Mouse (Mus musculus) intestine, postnatal 0 days (tissue): ENCODE measurements around the gene Gpr132. TPM values are rescaled to one million over a fixed set of nuclear protein-coding genes. Genes with fewer than 3 reads are reported as not detected.

Source experiments
- ATAC-seq: fragments of 200-750 bp; cut with Nextera tagmentation; 2 replicates; pipeline ENCODE4 v1.8.0; 2017; ENCODE audit warnings: mild to moderate bottlenecking, moderate TSS enrichment, moderate library complexity
- H3K27ac ChIP-seq: fragments of 300-500 bp; sonication (generic); 2 replicates; pipeline ENCODE4 v1.5.1; 2014; ENCODE audit warnings: mild to moderate bottlenecking, low read depth, low read length, moderate library complexity
- H3K27me3 ChIP-seq: fragments of 300-500 bp; sonication (generic); replicated peaks from 2 replicates; pipeline ENCODE4 v1.6.1; 2014; ENCODE audit warnings: low read length, mixed read lengths; ENCODE audit not compliant: control insufficient read depth, insufficient read depth
- H3K36me3 ChIP-seq: fragments of 300-500 bp; sonication (generic); 2 replicates; pipeline ENCODE4 v1.6.1; 2014; ENCODE audit warnings: mild to moderate bottlenecking, moderate library complexity; ENCODE audit not compliant: control insufficient read depth, insufficient read depth
- H3K4me1 ChIP-seq: fragments of 300-500 bp; sonication (generic); replicated peaks from 2 replicates; pipeline ENCODE4 v1.6.1; 2014; ENCODE audit warnings: antibody characterized with exemption, low read length, mixed read lengths; ENCODE audit not compliant: control insufficient read depth, insufficient read depth
- H3K4me2 ChIP-seq: fragments of 300-500 bp; sonication (generic); replicated peaks from 2 replicates; pipeline ENCODE4 v1.6.1; 2014; ENCODE audit warnings: low read depth, mild to moderate bottlenecking, moderate library complexity
- H3K4me3 ChIP-seq: fragments of 300-500 bp; sonication (generic); 2 replicates; pipeline ENCODE4 v1.5.1; 2014; ENCODE audit warnings: low read depth, low read length
- H3K9ac ChIP-seq: fragments of 300-500 bp; sonication (generic); 2 replicates; pipeline ENCODE4 v1.6.1; 2014; ENCODE audit warnings: mild to moderate bottlenecking, low read depth, low read length
- H3K9me3 ChIP-seq: fragments of 300-500 bp; sonication (generic); 2 replicates; pipeline ENCODE4 v1.6.1; 2016; ENCODE audit warnings: mixed run types; ENCODE audit not compliant: control insufficient read depth
- CTCF ChIP-seq: sonication (generic); IDR thresholded peaks from 2 replicates; pipeline ENCODE4 v1.5.1; 2016; ENCODE audit warnings: low read depth, mild to moderate bottlenecking, control low read depth, antibody characterized with exemption, moderate library complexity
- WGBS: fragments of 180-500 bp; shearing (Covaris S2); extraction: QIAGEN DNeasy Blood & Tissue Kit; methylation state at CpG from one replicate; pipeline ENCODE4 v1.1.7; 2014; 5-methylcytosine and 5-hydroxymethylcytosine counted together
- polyA plus RNA-seq: library from polyadenylated mRNA; unstranded; fragments of >200 nt; fragmentation: Nextera tagmentation; extraction: Ambion mirVana; gene quantifications from 2 replicates; pipeline ENCODE4 v1.2.1, GENCODE M21; 2015

The Gpr132 gene
- polyA plus RNA-seq, 1 experiment from 2014 or later, result 0.30 TPM

GRCm38 (mm10) chr12:112874199-112874598 lies 6.2 kb upstream of the Gpr132 start:
- no peaks in the 10 kb centered on the region for H3K36me3 ChIP-seq
- H3K27me3 ChIP-seq, result peaks cover 18% of the 10 kb centered on the region
- H3K9me3 ChIP-seq, result no peaks in the 10 kb centered on the region
- H3K4me2 ChIP-seq, result peak overlapping the region; percentile 59
- no peak for TF ChIP-seq CTCF
- no peak overlapping the region for H3K27ac ChIP-seq
- 23% methylated on average over 22 of the region's 22 CpGs for WGBS
- peak overlapping the region; percentile 18 for H3K4me3 ChIP-seq
- ATAC-seq, result no peak
- H3K9ac ChIP-seq, result no peak overlapping the region
- peaks cover 11% of the 10 kb centered on the region; the same call in 1 of the 2 replicates for H3K4me1 ChIP-seq

DNA sequence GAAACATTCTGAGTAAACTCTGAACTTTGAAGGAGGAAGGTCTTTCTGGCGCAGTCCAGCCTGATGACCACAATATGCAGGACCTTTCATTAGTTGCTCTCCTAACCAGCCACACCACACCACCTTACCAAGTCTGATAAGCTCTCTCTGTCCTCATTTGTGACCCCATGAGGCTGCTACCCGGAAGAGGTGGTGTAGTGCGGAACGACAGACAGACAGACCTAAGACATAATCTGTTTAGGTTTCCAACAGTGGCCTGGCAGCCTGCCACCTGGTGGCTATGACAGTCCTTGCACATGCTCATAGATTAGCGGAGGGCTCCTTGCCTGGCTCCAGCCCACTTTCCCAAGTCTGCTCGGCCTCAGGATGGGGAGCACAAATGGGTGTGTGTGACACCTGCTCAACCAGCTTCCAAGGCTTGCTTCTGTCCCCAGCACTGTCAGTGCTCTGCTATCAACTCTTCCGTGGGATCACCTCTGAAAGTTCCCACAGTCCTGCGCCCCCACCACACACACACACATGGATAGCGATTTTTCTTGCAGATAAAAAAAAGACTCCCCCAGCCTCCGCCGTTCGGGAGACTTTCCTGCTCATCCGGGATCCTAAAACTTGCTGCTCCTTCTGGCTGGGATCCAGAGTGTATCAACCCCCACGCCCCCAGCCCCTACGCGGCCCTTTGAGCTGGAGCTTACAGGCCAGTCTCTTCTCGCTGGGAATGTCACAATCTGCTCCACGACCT lies 5.6 kb upstream of the Gpr132 start:
- H3K36me3 ChIP-seq, result no peaks in the 10 kb centered on the region
- peak overlapping the region; percentile 18 for H3K4me3 ChIP-seq
- peak; percentile 94 for TF ChIP-seq CTCF
- 19% methylated on average over 18 of the region's 18 CpGs for WGBS
- no peak overlapping the region for H3K9ac ChIP-seq
- H3K27ac ChIP-seq, result no peak overlapping the region
- peak overlapping the region; percentile 59 for H3K4me2 ChIP-seq
- H3K27me3 ChIP-seq, result peaks cover 18% of the 10 kb centered on the region
- ATAC-seq, result peak; percentile 34
- H3K4me1 ChIP-seq, result peaks cover 11% of the 10 kb centered on the region; the same call in 1 of the 2 replicates
- H3K9me3 ChIP-seq, result no peaks in the 10 kb centered on the region

DNA sequence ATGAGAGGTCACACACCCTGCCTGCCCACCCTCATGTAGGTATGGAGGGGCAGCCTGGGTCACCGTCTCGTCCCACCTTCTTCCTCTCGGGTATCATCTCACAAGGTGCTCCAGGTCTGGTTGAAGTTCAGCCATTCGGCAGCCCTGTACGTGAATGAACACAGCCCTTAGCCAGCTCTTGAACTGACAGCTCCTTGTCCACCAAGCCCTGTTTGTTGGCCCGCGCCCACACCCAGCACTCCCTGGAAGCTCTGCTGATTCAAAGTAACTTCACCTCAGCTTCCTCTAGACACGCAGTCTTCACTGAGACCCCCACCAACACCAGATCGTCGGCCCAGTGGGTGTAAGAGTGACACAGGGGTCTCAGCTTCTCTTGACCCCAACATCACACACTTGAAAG lies 5.0 kb upstream of the Gpr132 start:
- Histone ChIP-seq H3K27ac (no peak overlapping the region), H3K9me3 (no peaks in the 10 kb centered on the region), H3K9ac (no peak overlapping the region), H3K4me1 (peaks cover 11% of the 10 kb centered on the region; the same call in 1 of the 2 replicates), H3K36me3 (no peaks in the 10 kb centered on the region), H3K4me3 (no peak overlapping the region), H3K4me2 (no peak overlapping the region), H3K27me3 (peaks cover 18% of the 10 kb centered on the region)
- no peak for TF ChIP-seq CTCF
- 81% methylated on average over 10 of the region's 10 CpGs for WGBS
- ATAC-seq, result no peak

DNA sequence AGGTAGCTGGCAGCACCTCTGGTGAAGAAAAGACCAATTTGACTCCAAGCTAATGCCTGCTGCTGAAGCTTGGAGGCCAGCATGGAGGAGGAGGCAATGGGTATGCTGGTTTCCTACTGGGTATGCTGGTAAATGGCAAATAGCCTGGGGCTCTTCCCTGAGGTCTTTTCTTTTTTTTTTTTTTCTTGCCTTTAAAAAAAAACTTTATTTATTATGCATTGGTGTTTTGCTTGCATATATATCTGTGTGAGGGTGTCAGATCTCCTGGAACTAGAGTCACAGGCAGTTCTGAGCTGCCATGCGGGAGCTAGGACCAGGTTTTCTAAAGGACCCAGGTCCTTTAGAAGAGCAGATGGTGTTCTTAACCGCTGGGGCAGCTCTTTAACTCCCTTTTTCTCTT lies 3.2 kb upstream of the Gpr132 start:
- no peaks in the 10 kb centered on the region; the same call in 1 of the 2 replicates for H3K4me1 ChIP-seq
- H3K27me3 ChIP-seq, result peaks cover 18% of the 10 kb centered on the region
- ATAC-seq, result no peak
- H3K36me3 ChIP-seq, result no peaks in the 10 kb centered on the region
- no peak for TF ChIP-seq CTCF
- H3K9ac ChIP-seq, result no peak overlapping the region
- 96% methylated on average over 2 of the region's 2 CpGs for WGBS
- no peak overlapping the region for H3K4me2 ChIP-seq
- H3K9me3 ChIP-seq, result no peaks in the 10 kb centered on the region
- H3K27ac ChIP-seq, result no peak overlapping the region
- no peak overlapping the region for H3K4me3 ChIP-seq

DNA sequence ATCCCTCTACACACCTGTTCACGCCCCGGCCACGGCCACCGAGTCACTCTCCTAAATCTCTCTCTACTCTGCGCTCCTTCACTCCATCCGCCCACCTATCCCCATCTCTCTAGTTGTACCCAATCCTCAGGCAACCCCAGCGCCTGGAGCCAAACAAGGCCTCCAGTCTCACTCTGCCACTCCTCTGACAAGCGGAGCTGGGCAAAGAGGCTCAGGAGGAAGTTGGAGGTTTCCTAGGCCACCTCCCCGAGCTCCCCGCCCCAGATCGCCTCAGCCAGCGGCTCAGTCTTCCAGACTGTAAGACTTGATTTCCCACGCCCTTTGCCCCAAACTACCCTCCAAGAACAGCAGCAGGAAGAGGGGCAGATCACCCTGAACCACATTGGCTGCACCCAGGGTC lies 2.7 kb upstream of the Gpr132 start:
- Histone ChIP-seq H3K9me3 (no peaks in the 10 kb centered on the region), H3K4me2 (peak overlapping the region; percentile 13; the same call in 1 of the 2 replicates), H3K4me3 (no peak overlapping the region), H3K9ac (no peak overlapping the region), H3K27me3 (peaks cover 18% of the 10 kb centered on the region), H3K27ac (no peak overlapping the region), H3K36me3 (no peaks in the 10 kb centered on the region), H3K4me1 (no peaks in the 10 kb centered on the region)
- no peak for TF ChIP-seq CTCF
- 41% methylated on average over 13 of the region's 13 CpGs for WGBS
- ATAC-seq, result 0 out of 2 replicates have a peak, but pooled peaks have one; percentile 22

- Histone ChIP-seq H3K4me2 (no peak overlapping the region), H3K27ac (no peak overlapping the region), H3K27me3 (peaks cover 12% of the 10 kb centered on the region), H3K4me3 (no peak overlapping the region), H3K9ac (no peak overlapping the region), H3K36me3 (no peaks in the 10 kb centered on the region), H3K4me1 (no peaks in the 10 kb centered on the region), H3K9me3 (no peaks in the 10 kb centered on the region)
- TF ChIP-seq CTCF, result no peak
- WGBS, result 22% methylated on average over 16 of the region's 16 CpGs
- ATAC-seq, result no peak
Observed at GRCm38 (mm10) chr12:112869783-112870204, 1.8 kb upstream of the Gpr132 start.
